Mouse (Mus musculus) thymus, adult 2 months (tissue): ENCODE results near the gene Ankrd39. TPM values are rescaled to one million over a fixed set of nuclear protein-coding genes. Genes with fewer than 3 reads are reported as not detected.

Experiments
- DNase-seq: peaks from one replicate; pipeline ENCODE4 v3.0.0; 2021
- H3K27ac ChIP-seq: fragments of 200-500 bp; 2 replicates; pipeline ENCODE4 v1.5.1; 2012; ENCODE audit warnings: low read length, control low read depth; ENCODE audit not compliant: control insufficient read depth, insufficient read depth
- H3K27me3 ChIP-seq: fragments of 200-500 bp; 2 replicates; pipeline ENCODE4 v1.6.1; 2012; ENCODE audit warnings: mild to moderate bottlenecking, low read length, moderate library complexity, mixed read lengths; ENCODE audit not compliant: control insufficient read depth, insufficient read depth
- H3K36me3 ChIP-seq: fragments of 200-500 bp; 2 replicates; pipeline ENCODE4 v1.6.1; 2012; ENCODE audit warnings: mild to moderate bottlenecking, low read length, moderate library complexity; ENCODE audit not compliant: control insufficient read depth, insufficient read depth
- H3K4me1 ChIP-seq: fragments of 200-500 bp; replicated peaks from 2 replicates; pipeline ENCODE4 v1.6.1; 2012; ENCODE audit warnings: low read length; ENCODE audit not compliant: control insufficient read depth, insufficient read depth
- H3K4me3 ChIP-seq: fragments of 200-500 bp; 2 replicates; pipeline ENCODE4 v1.5.1; 2012; ENCODE audit warnings: mild to moderate bottlenecking, low read length, control low read depth, moderate library complexity; ENCODE audit not compliant: control insufficient read depth, insufficient read depth
- CTCF ChIP-seq: fragments of 200-500 bp; IDR thresholded peaks from 2 replicates; pipeline ENCODE4 v1.5.1; 2012; ENCODE audit warnings: mild to moderate bottlenecking, control low read depth, low read length, moderate library complexity, borderline replicate concordance; ENCODE audit not compliant: control insufficient read depth, poor library complexity, insufficient read depth; ENCODE audit errors: extremely low read depth
- POLR2A ChIP-seq: fragments of 200-500 bp; IDR thresholded peaks from 2 replicates; pipeline ENCODE4 v1.6.1; 2012; ENCODE audit warnings: mild to moderate bottlenecking, low read length, control low read depth, moderate library complexity; ENCODE audit not compliant: control insufficient read depth, poor library complexity, insufficient read depth; ENCODE audit errors: extremely low read depth
- WGBS: fragments of 180-500 bp; shearing (Covaris S2); methylation state at CpG from one replicate; pipeline ENCODE4 v1.1.7; 2018; 5-methylcytosine and 5-hydroxymethylcytosine counted together
- polyA plus RNA-seq: library from polyadenylated mRNA; depleted of rRNA; stranded (reverse); fragments of >200 nt; gene quantifications from 2 replicates; pipeline ENCODE4 v1.2.3, GENCODE M21; 2012

Gene Ankrd39
- polyA plus RNA-seq, 1 experiment = 48.4 TPM

GRCm38 (mm10) chr1:36588476-36589450, 41.5 kb upstream of the Ankrd39 start:
- no peak overlapping the region for H3K27ac ChIP-seq
- no peak for DNase-seq
- no peaks in the 10 kb centered on the region for H3K36me3 ChIP-seq
- no peak for TF ChIP-seq CTCF
- no peak for TF ChIP-seq POLR2A
- no peaks in the 10 kb centered on the region for H3K27me3 ChIP-seq
- H3K4me3 ChIP-seq = no peak overlapping the region
- 87% methylated on average over 13 of the region's 13 CpGs for WGBS
- peaks cover 47% of the 10 kb centered on the region for H3K4me1 ChIP-seq

- WGBS = 92% methylated on average over 6 of the region's 6 CpGs
- H3K27me3 ChIP-seq = no peaks in the 10 kb centered on the region
- peaks cover 44% of the 10 kb centered on the region for H3K4me1 ChIP-seq
- TF ChIP-seq POLR2A (no peak), CTCF (no peak)
- no peak overlapping the region for H3K27ac ChIP-seq
- H3K4me3 ChIP-seq = no peak overlapping the region
- H3K36me3 ChIP-seq = no peaks in the 10 kb centered on the region
- no peak for DNase-seq
Measured at GRCm38 (mm10) chr1:36587860-36588259, 40.6 kb upstream of the Ankrd39 start.

- no peaks in the 10 kb centered on the region for H3K27me3 ChIP-seq
- no peak overlapping the region for H3K4me3 ChIP-seq
- no peak for DNase-seq
- no peak overlapping the region for H3K27ac ChIP-seq
- H3K4me1 ChIP-seq = peaks cover 29% of the 10 kb centered on the region
- TF ChIP-seq CTCF = no peak
- TF ChIP-seq POLR2A = no peak
- H3K36me3 ChIP-seq = no peaks in the 10 kb centered on the region
- 95% methylated on average over 4 of the region's 4 CpGs for whole genome bisulfite sequencing
Measured at GRCm38 (mm10) chr1:36586288-36586687, 39.0 kb upstream of the Ankrd39 start.

GRCm38 (mm10) chr1:36583408-36584116, 36.3 kb upstream of the Ankrd39 start:
- Histone ChIP-seq H3K4me3 (no peak overlapping the region), H3K36me3 (no peaks in the 10 kb centered on the region), H3K27me3 (no peaks in the 10 kb centered on the region), H3K27ac (no peak overlapping the region), H3K4me1 (peaks cover 21% of the 10 kb centered on the region)
- TF ChIP-seq CTCF = no peak
- no peak for TF ChIP-seq POLR2A
- DNase-seq = no peak
- WGBS = 90% methylated on average over 8 of the region's 8 CpGs

- no peak overlapping the region for H3K4me3 ChIP-seq
- no peak for DNase-seq
Measured at GRCm38 (mm10) chr1:36582211-36582610, 35.0 kb upstream of the Ankrd39 start.

GRCm38 (mm10) chr1:36581260-36581659, 34.0 kb upstream of the Ankrd39 start:
- Histone ChIP-seq H3K27me3 (no peaks in the 10 kb centered on the region), H3K27ac (no peak overlapping the region), H3K36me3 (no peaks in the 10 kb centered on the region), H3K4me3 (no peak overlapping the region), H3K4me1 (peaks cover 17% of the 10 kb centered on the region)
- no peak for DNase-seq
- 94% methylated on average over 5 of the region's 5 CpGs for WGBS
- no peak for TF ChIP-seq CTCF
- no peak for TF ChIP-seq POLR2A

More at GRCm38 (mm10) chr1:36582211-36582610, 35.0 kb upstream of the Ankrd39 start:
- Histone ChIP-seq H3K27ac (no peak overlapping the region), H3K36me3 (no peaks in the 10 kb centered on the region), H3K4me1 (peaks cover 17% of the 10 kb centered on the region), H3K27me3 (no peaks in the 10 kb centered on the region)
- TF ChIP-seq POLR2A = no peak
- TF ChIP-seq CTCF = no peak
- 87% methylated on average over 8 of the region's 8 CpGs for WGBS
